Mouse (Mus musculus) urinary bladder, adult 2 months (tissue): ENCODE measurements around the gene M1ap. TPM values are rescaled to one million over a fixed set of nuclear protein-coding genes. Genes with fewer than 3 reads are reported as not detected.

ENCODE experiments used
- DNase-seq: peaks from one replicate; pipeline ENCODE4 v3.0.0; 2022; ENCODE audit warnings: low spot score
- polyA plus RNA-seq: library from polyadenylated mRNA; depleted of rRNA; stranded (reverse); fragments of >200 nt; gene quantifications from 2 replicates; pipeline ENCODE4 v1.2.3, GENCODE M21; 2012; rRNA removed

M1ap gene
- polyA plus RNA-seq, 1 experiment: 0.30 TPM

- DNase-seq: no peak
Measured at GRCm38 (mm10) chr6:83070311-83071219, 123.9 kb downstream of the M1ap start.

- no peak for DNase-seq
Measured at GRCm38 (mm10) chr6:83071220-83071619, 124.5 kb downstream of the M1ap start.

GRCm38 (mm10) chr6:83074979-83075378 is 128.3 kb downstream of the M1ap start:
- DNase-seq: no peak

GRCm38 (mm10) chr6:83077630-83078323 is 131.1 kb downstream of the M1ap start, which contains the start of gene Pcgf1:
TSS of gene Pcgf1 (plus strand) at chr6:83077869.
- no peak for DNase-seq

- peak; percentile 98 for DNase-seq
Measured at GRCm38 (mm10) chr6:83078324-83078858, 131.7 kb downstream of the M1ap start.

Other genes with a start within 250 kb of the M1ap start
- 28.1 and 33.5 TPM in 2 replicates for gene Pole4, start 241.5 kb upstream of the M1ap start, polyA plus RNA-seq
- gene Hk2, start 172.4 kb upstream of the M1ap start, polyA plus RNA-seq: 7.1 and 7.5 TPM in 2 replicates
- gene Sema4f, start 7.1 kb upstream of the M1ap start, polyA plus RNA-seq: 0.31 and 0.43 TPM in 2 replicates
- gene Dok1, start 86.6 kb downstream of the M1ap start, polyA plus RNA-seq: 18.3 and 20.8 TPM in 2 replicates
- gene Loxl3, start 87.3 kb downstream of the M1ap start, polyA plus RNA-seq: 20.2 and 20.7 TPM in 2 replicates
- gene Aup1, start 107.6 kb downstream of the M1ap start, polyA plus RNA-seq: 189 and 247 TPM in 2 replicates
- 46.4 and 67.3 TPM in 2 replicates for gene Htra2, start 108.4 kb downstream of the M1ap start, polyA plus RNA-seq
- gene Dqx1, start 110.9 kb downstream of the M1ap start, polyA plus RNA-seq: 3.4 and 4.9 TPM in 2 replicates
- 0.15 and 0.29 TPM in 2 replicates for gene Tlx2, start 123.4 kb downstream of the M1ap start, polyA plus RNA-seq
- 28.5 and 35.8 TPM in 2 replicates for gene Pcgf1, start 131.0 kb downstream of the M1ap start, polyA plus RNA-seq
- gene Lbx2, start 139.5 kb downstream of the M1ap start, polyA plus RNA-seq: 0.84 and 1.0 TPM in 2 replicates
- gene Ccdc142, start 154.7 kb downstream of the M1ap start, polyA plus RNA-seq: 3.1 and 4.5 TPM in 2 replicates
- gene Gm42688, start 154.7 kb downstream of the M1ap start, polyA plus RNA-seq: 5.0 and 6.1 TPM in 2 replicates
- gene Mrpl53, start 162.1 kb downstream of the M1ap start, polyA plus RNA-seq: 64.9 and 84.8 TPM in 2 replicates
- 29.7 and 40.3 TPM in 2 replicates for gene Mogs, start 168.6 kb downstream of the M1ap start, polyA plus RNA-seq
- gene Wbp1, start 174.7 kb downstream of the M1ap start, polyA plus RNA-seq: 85.6 and 89.2 TPM in 2 replicates
- gene Ino80b, start 178.5 kb downstream of the M1ap start, polyA plus RNA-seq: 25.2 and 25.5 TPM in 2 replicates
- 20.7 and 22.1 TPM in 2 replicates for gene Rtkn, start 188.6 kb downstream of the M1ap start, polyA plus RNA-seq
- gene Wdr54, start 209.5 kb downstream of the M1ap start, polyA plus RNA-seq: 4.9 and 5.6 TPM in 2 replicates
- gene 1700003E16Rik, start 209.5 kb downstream of the M1ap start, polyA plus RNA-seq: 1.2 and 1.5 TPM in 2 replicates
- gene Dctn1, start 219.0 kb downstream of the M1ap start, polyA plus RNA-seq: 97.9 and 119 TPM in 2 replicates